Mouse (Mus musculus): ENCODE measurements around the gene Rcbtb2.

GRCm38 (mm10) chr14:73119966-73120365 lies 2.9 kb upstream of the Rcbtb2 start:
- TF ChIP-seq POLR2A (IDR thresholded peaks at IDR 0.05; ENCODE audit: borderline replicate concordance, extremely low read depth, insufficient read depth, insufficient read length, poor library complexity, severe bottlenecking) (no peak), CTCF (IDR thresholded peaks at IDR 0.05; ENCODE audit: borderline replicate concordance, extremely low read depth, insufficient read depth, insufficient read length) (no peak)
